Comparison of ENCODE assay signal across 8 mouse cellular contexts in genomic region chr13:119283448-119283847, GRCm38 (mm10).
DNase-seq lines count a peak whose midpoint lies in the region; ATAC-seq and TF ChIP-seq lines count a peak whose summit lies in the region.

No protein-coding gene starts in this region.

- H3K4me1 ChIP-seq in ES-Bruce4 (ENCODE audit: control insufficient read depth, insufficient read depth, low read length): no peaks in the 10 kb centered on the region
- H3K4me1 ChIP-seq in liver, embryonic 14.5 days (replicated peaks; ENCODE audit: control insufficient read depth in 2 of 2, insufficient read depth in 2 of 2, low read length in 1 of 2): no peaks in the 10 kb centered on the region

- TF ChIP-seq POLR2A in ES-Bruce4 (IDR thresholded peaks at IDR 0.05; ENCODE audit: insufficient read depth, low read length): no peak

- no peaks in the 10 kb centered on the region for H3K36me3 ChIP-seq in ES-Bruce4 (ENCODE audit: control insufficient read depth, insufficient read depth, low read length, poor library complexity, severe bottlenecking)
- no peaks in the 10 kb centered on the region for H3K36me3 ChIP-seq in liver, embryonic 14.5 days (replicated peaks; ENCODE audit: control insufficient read depth, insufficient read depth, low read depth)

- intact Hi-C loops in heart, postnatal 14 days (cut with DNase I): loop anchor here (2.0 to 5.0 kb wide), 2 partner anchors 79 to 94 kb away; no protein-coding TSS in a partner anchor

- no peak overlapping the region for H3K9ac ChIP-seq in ES-Bruce4 (ENCODE audit: low read depth, poor library complexity, severe bottlenecking)
- no peak overlapping the region for H3K9ac ChIP-seq in liver, embryonic 14.5 days (replicated peaks)

- H3K9me3 ChIP-seq in ES-Bruce4 (replicated peaks; ENCODE audit: control insufficient read depth, insufficient read depth, low read length, poor library complexity, severe bottlenecking): no peaks in the 10 kb centered on the region
- H3K9me3 ChIP-seq in liver, embryonic 14.5 days (ENCODE audit: control insufficient read depth, low read length): no peaks in the 10 kb centered on the region

- no peak overlapping the region for H3K27ac ChIP-seq in ES-Bruce4 (ENCODE audit: insufficient read depth, low read length)
- H3K27ac ChIP-seq in liver, embryonic 14.5 days: no peak overlapping the region

- ATAC-seq in liver, embryonic 14.5 days (ENCODE audit: insufficient read depth): peak; percentile 36; the same call in 1 of the 2 replicates

- WGBS in liver, embryonic 14.5 days (ENCODE audit: insufficient replicate concordance): 42% methylated on average over 6 of the region's 6 CpGs

- peak; percentile 76 for DNase-seq in adrenal gland, postnatal 14 days
- peak; percentile 70 for DNase-seq in embryo, embryonic 11 days
- DNase-seq in heart, postnatal 14 days: peak; percentile 62 to 79
- peak; percentile 85 to 87 for DNase-seq in kidney, postnatal 4 days
- peak in 2 of 3 experiments; percentile 7 to 12 for DNase-seq in liver, embryonic 14.5 days (ENCODE audit: low read depth in 3 of 3, low spot score in 3 of 3)
- DNase-seq in retina, embryonic 14.5 days (ENCODE audit: low spot score): peak; percentile 84
- peak; percentile 29 to 72 for DNase-seq in urinary bladder, postnatal 4 days (ENCODE audit: low spot score in 2 of 2)

- TF ChIP-seq EP300 in ES-Bruce4 (IDR thresholded peaks at IDR 0.05; ENCODE audit: insufficient read depth, low read depth, low read length): no peak
- TF ChIP-seq EP300 in liver, embryonic 14.5 days (IDR thresholded peaks at IDR 0.05; ENCODE audit: low read depth): no peak

- no peaks in the 10 kb centered on the region for H3K27me3 ChIP-seq in ES-Bruce4 (ENCODE audit: control insufficient read depth, insufficient read depth, low read length, poor library complexity, severe bottlenecking)
- H3K27me3 ChIP-seq in liver, embryonic 14.5 days (ENCODE audit: control insufficient read depth, insufficient read depth, low read length): no peaks in the 10 kb centered on the region

- no peak overlapping the region for H3K4me3 ChIP-seq in ES-Bruce4 (ENCODE audit: low read depth, low read length)
- no peak overlapping the region for H3K4me3 ChIP-seq in liver, embryonic 14.5 days (ENCODE audit: insufficient read depth in 1 of 2, low read depth in 2 of 2, low read length in 2 of 2)

- no peak overlapping the region for H3K4me2 ChIP-seq in liver, embryonic 14.5 days (ENCODE audit: low read depth)

- peak; percentile 40 for TF ChIP-seq CTCF in ES-Bruce4 (IDR thresholded peaks at IDR 0.05; ENCODE audit: low read depth, low read length)
- TF ChIP-seq CTCF in liver, embryonic 14.5 days (IDR thresholded peaks at IDR 0.05; ENCODE audit: low read depth): peak; percentile 72

Comparison
In these comparisons a context has a peak if more than half of its experiments do, and no peak if none do; other contexts are left out.
1. DNase-seq: peak in every context shown above with its lines; median percentile 86 in kidney, postnatal 4 days; 84 in retina, embryonic 14.5 days; 76 in adrenal gland, postnatal 14 days; 70 in heart, postnatal 14 days; 70 in embryo, embryonic 11 days; 50 in urinary bladder, postnatal 4 days; 10 in liver, embryonic 14.5 days.